Comparison of ENCODE assay signal across 14 mouse cellular contexts in genomic region chr15:59798486-59798885, GRCm38 (mm10).
"Had no signal": no experiment of that assay in that cellular context is flagged by ENCODE, and none has a peak within 500 bp of the region (broad histone marks: within the 10 kb centered on the region; RNA-seq: fewer than 3 reads in every experiment).

No protein-coding gene starts in this region.

- H3K9ac ChIP-seq: liver, embryonic 15.5 days; midbrain, embryonic 15.5 days; neural tube, embryonic 12.5 days had no signal

- H3K27me3 ChIP-seq: liver, embryonic 15.5 days; midbrain, embryonic 15.5 days; neural tube, embryonic 12.5 days had no signal

- H3K9me3 ChIP-seq: limb, embryonic 10.5 days; liver, embryonic 15.5 days; midbrain, embryonic 10.5 days; midbrain, embryonic 15.5 days; neural tube, embryonic 12.5 days had no signal

- H3K4me3 ChIP-seq: left cerebral cortex, adult 2 months; limb, embryonic 10.5 days; liver, embryonic 15.5 days; midbrain, embryonic 10.5 days; midbrain, embryonic 15.5 days; neural tube, embryonic 12.5 days had no signal

- H3K27ac ChIP-seq: left cerebral cortex, adult 2 months; limb, embryonic 10.5 days; liver, embryonic 15.5 days; midbrain, embryonic 10.5 days; midbrain, embryonic 15.5 days; neural tube, embryonic 12.5 days; stomach, postnatal 0 days had no signal

- H3K4me1 ChIP-seq: liver, embryonic 15.5 days; midbrain, embryonic 10.5 days; midbrain, embryonic 15.5 days; neural tube, embryonic 12.5 days had no signal

- H3K36me3 ChIP-seq: limb, embryonic 10.5 days; liver, embryonic 15.5 days; midbrain, embryonic 10.5 days; midbrain, embryonic 15.5 days; neural tube, embryonic 12.5 days had no signal

- H3K4me2 ChIP-seq: liver, embryonic 11.5 days; liver, embryonic 15.5 days; midbrain, embryonic 15.5 days; neural tube, embryonic 12.5 days had no signal

- DNase-seq: kidney, adult 8-10 months; kidney, postnatal 25 days; lung, adult 2 months; lung, postnatal 36 days; right cerebral cortex, postnatal 25 days had no signal

- ATAC-seq: lung, postnatal 0 days; midbrain, embryonic 15.5 days had no signal
